In the genomic region with DNA sequence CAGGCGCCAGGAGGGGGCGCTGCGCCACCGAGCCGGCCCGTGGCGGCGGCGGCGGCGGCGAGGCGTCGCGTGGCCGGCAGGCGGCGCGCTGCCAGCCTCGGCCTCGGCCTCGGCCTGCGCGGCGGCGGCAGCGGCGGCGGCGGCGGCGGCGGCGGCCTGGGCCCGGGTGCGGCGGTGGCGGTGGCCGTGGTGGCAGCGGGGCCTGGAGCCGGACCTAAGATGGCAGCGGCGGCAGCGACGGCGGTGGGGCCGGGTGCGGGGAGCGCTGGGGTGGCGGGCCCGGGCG, we compare ENCODE assay signal across 8 mouse cellular contexts. TPM values are rescaled to one million over a fixed set of nuclear protein-coding genes. Genes with fewer than 3 reads are reported as not detected.
A peak's percentile ranks its signal among the peaks of the same experiment; 100 is the strongest.
DNase-seq lines count a peak whose midpoint lies in the region; ATAC-seq and TF ChIP-seq lines count a peak whose summit lies in the region.

Gene Carm1, plus strand, starts transcription at position 106 of the 286 bp plus-strand sequence.

- no peak for TF ChIP-seq CTCF in testis, adult 2 months (IDR thresholded peaks at IDR 0.05; ENCODE audit: control insufficient read depth, insufficient read depth, insufficient replicate concordance, low read depth, low read length)

- no peaks in the 10 kb centered on the region for H3K9me3 ChIP-seq in embryonic facial prominence, embryonic 12.5 days
- no peaks in the 10 kb centered on the region for H3K9me3 ChIP-seq in heart, embryonic 13.5 days
- no peaks in the 10 kb centered on the region for H3K9me3 ChIP-seq in midbrain, embryonic 14.5 days (ENCODE audit: control insufficient read depth, low read length)

- H3K9ac ChIP-seq in embryonic facial prominence, embryonic 12.5 days = peak within 1 kb of the TSS; percentile 96
- peak within 1 kb of the TSS; percentile 96 for H3K9ac ChIP-seq in heart, embryonic 13.5 days
- peak within 1 kb of the TSS; percentile 94 for H3K9ac ChIP-seq in midbrain, embryonic 14.5 days (replicated peaks; ENCODE audit: low read length)

- no peak for TF ChIP-seq POLR2A in testis, adult 2 months (IDR thresholded peaks at IDR 0.05; ENCODE audit: control insufficient read depth, low read depth, low read length)

- WGBS in embryonic facial prominence, embryonic 12.5 days = under 1% methylated on average over 35 of the region's 52 CpGs
- WGBS in heart, embryonic 13.5 days = 2% methylated on average over 12 of the region's 52 CpGs
- under 1% methylated on average over 42 of the region's 52 CpGs for WGBS in midbrain, embryonic 14.5 days

- H3K4me1 ChIP-seq in testis, adult 2 months (ENCODE audit: control insufficient read depth, insufficient read depth, low read length) = peaks cover 18% of the 10 kb centered on the region
- peaks cover 19% of the 10 kb centered on the region for H3K4me1 ChIP-seq in embryonic facial prominence, embryonic 12.5 days
- H3K4me1 ChIP-seq in heart, embryonic 13.5 days = peaks cover 27% of the 10 kb centered on the region
- H3K4me1 ChIP-seq in midbrain, embryonic 14.5 days (ENCODE audit: control insufficient read depth, insufficient read depth, low read length) = peaks cover 18% of the 10 kb centered on the region

- no peaks in the 10 kb centered on the region for H3K27me3 ChIP-seq in testis, adult 2 months (ENCODE audit: control insufficient read depth, insufficient read depth, low read length)
- H3K27me3 ChIP-seq in embryonic facial prominence, embryonic 12.5 days = no peaks in the 10 kb centered on the region
- H3K27me3 ChIP-seq in heart, embryonic 13.5 days (replicated peaks) = no peaks in the 10 kb centered on the region
- H3K27me3 ChIP-seq in midbrain, embryonic 14.5 days (ENCODE audit: control insufficient read depth, insufficient read depth, low read length) = no peaks in the 10 kb centered on the region

- peak within 1 kb of the TSS; percentile 96 for H3K4me3 ChIP-seq in testis, adult 2 months (ENCODE audit: control insufficient read depth, low read depth, low read length)
- H3K4me3 ChIP-seq in embryonic facial prominence, embryonic 12.5 days = peak within 1 kb of the TSS; percentile 77
- peak within 1 kb of the TSS; percentile 84 for H3K4me3 ChIP-seq in heart, embryonic 13.5 days
- H3K4me3 ChIP-seq in midbrain, embryonic 14.5 days (replicated peaks; ENCODE audit: low read depth, low read length) = peak within 1 kb of the TSS; percentile 74

- peak within 1 kb of the TSS; percentile 99 for H3K27ac ChIP-seq in testis, adult 2 months (ENCODE audit: control insufficient read depth, insufficient read depth, low read depth, low read length)
- H3K27ac ChIP-seq in embryonic facial prominence, embryonic 12.5 days = peak within 1 kb of the TSS; percentile 99
- peak within 1 kb of the TSS; percentile 98 for H3K27ac ChIP-seq in heart, embryonic 13.5 days (replicated peaks)
- peak within 1 kb of the TSS; percentile 98 for H3K27ac ChIP-seq in midbrain, embryonic 14.5 days (replicated peaks; ENCODE audit: low read depth, low read length)

- ATAC-seq in embryonic facial prominence, embryonic 12.5 days (ENCODE audit: insufficient number of reproducible peaks, insufficient read depth, low FRiP score, low TSS enrichment) = no peak; the same call in 1 of the 2 replicates
- no peak for ATAC-seq in heart, embryonic 13.5 days (ENCODE audit: extremely low read depth, insufficient number of reproducible peaks, low FRiP score, low TSS enrichment)
- no peak for ATAC-seq in midbrain, embryonic 14.5 days (ENCODE audit: low FRiP score, low TSS enrichment)

- peak within 1 kb of the TSS; percentile 67 for H3K4me2 ChIP-seq in embryonic facial prominence, embryonic 12.5 days (replicated peaks)
- peak within 1 kb of the TSS; percentile 85 for H3K4me2 ChIP-seq in heart, embryonic 13.5 days
- H3K4me2 ChIP-seq in midbrain, embryonic 14.5 days (ENCODE audit: low read length) = peak within 1 kb of the TSS; percentile 67

- DNase-seq in testis, postnatal 10 days (ENCODE audit: low spot score) = no peak
- DNase-seq in left cerebral cortex, adult 11 months (ENCODE audit: low spot score) = peak; percentile 51
- DNase-seq in midbrain, embryonic 14.5 days = no peak
- no peak for DNase-seq in lung, adult 18-20 months
- no peak for DNase-seq in cerebellum, adult 9-10 months

- H3K36me3 ChIP-seq in testis, adult 2 months (ENCODE audit: control insufficient read depth, insufficient read depth, low read length) = peaks cover 7% of the 10 kb centered on the region
- peaks cover 19% of the 10 kb centered on the region for H3K36me3 ChIP-seq in embryonic facial prominence, embryonic 12.5 days
- H3K36me3 ChIP-seq in heart, embryonic 13.5 days = peaks cover 26% of the 10 kb centered on the region
- peaks cover 13% of the 10 kb centered on the region for H3K36me3 ChIP-seq in midbrain, embryonic 14.5 days (ENCODE audit: control insufficient read depth, insufficient read depth, low read length)

RNA-seq across cellular contexts. Expression of gene Carm1, which starts in this region (rescaled TPM):
- 240 and 245 TPM in 2 replicates for polyA plus RNA-seq in testis, adult 2 months (2012; rRNA removed)
- polyA plus RNA-seq in embryonic facial prominence, embryonic 12.5 days (2016; fragmentation: Nextera tagmentation; extraction: Ambion mirVana) = 79.5 and 86.8 TPM in 2 replicates
- polyA plus RNA-seq in heart, embryonic 13.5 days (2015; fragmentation: Nextera tagmentation; extraction: Ambion mirVana) = 25.9 and 27.9 TPM in 2 replicates
- polyA plus RNA-seq in midbrain, embryonic 14.5 days (2014; fragmentation: Nextera tagmentation; extraction: Ambion mirVana) = 34.7 and 42.0 TPM in 2 replicates
